Mouse (Mus musculus) thymus, adult 2 months (tissue): ENCODE measurements around the gene Rchy1.

Experiments
- CTCF ChIP-seq: fragments of 200-500 bp; IDR thresholded peaks from 2 replicates; pipeline ENCODE4 v1.5.1; 2012; ENCODE audit warnings: mild to moderate bottlenecking, control low read depth, low read length, moderate library complexity, borderline replicate concordance; ENCODE audit not compliant: control insufficient read depth, poor library complexity, insufficient read depth; ENCODE audit errors: extremely low read depth
- POLR2A ChIP-seq: fragments of 200-500 bp; IDR thresholded peaks from 2 replicates; pipeline ENCODE4 v1.6.1; 2012; ENCODE audit warnings: mild to moderate bottlenecking, low read length, control low read depth, moderate library complexity; ENCODE audit not compliant: control insufficient read depth, poor library complexity, insufficient read depth; ENCODE audit errors: extremely low read depth

GRCm38 (mm10) chr5:91975758-91976157 is 12.9 kb upstream of the Rchy1 start:
- no peak for TF ChIP-seq CTCF
- TF ChIP-seq POLR2A: no peak
